Mouse (Mus musculus): Measurements from ENCODE around the gene Uckl1. TPM values are rescaled to one million over a fixed set of nuclear protein-coding genes. Genes with fewer than 3 reads are reported as not detected.

The Uckl1 gene
- total RNA-seq, 2 experiments from 2014 or later: 33.1 to 65.4 TPM

GRCm38 (mm10) chr2:181591528-181592085, 6.9 kb upstream of the Uckl1 start, which contains the start of gene Prpf6:
TSS of gene Prpf6 (plus strand) at chr2:181591868.
- DNase-seq (ENCODE audit: low spot score in 2 of 2): no peak
- intact Hi-C loops (cut with DNase I): loop anchor here (1.0 kb wide), 1 partner anchor 71 kb away; the partner anchor contains the start of gene Dnajc5

DNA sequence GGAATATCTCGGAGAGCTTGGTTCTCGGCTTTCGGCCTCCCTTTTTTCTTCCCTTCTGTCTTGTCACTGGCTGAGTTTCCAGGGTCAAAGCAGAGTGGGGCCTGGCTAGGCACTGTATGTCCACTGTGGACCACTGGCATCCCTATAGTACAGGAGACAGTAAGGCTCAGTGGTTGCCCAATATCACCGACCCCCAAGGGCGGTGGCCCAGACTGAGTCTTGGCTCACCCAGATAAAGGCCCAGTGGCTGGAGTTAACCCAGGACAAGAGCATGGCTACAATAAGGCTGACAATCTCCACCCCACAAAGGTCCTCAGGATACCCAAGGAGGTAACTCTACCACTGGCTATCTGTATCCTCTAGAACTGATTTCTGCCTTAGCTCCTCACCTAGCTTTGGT, 5.8 kb upstream of the Uckl1 start:
- no peak for DNase-seq (ENCODE audit: low spot score in 2 of 2)
- intact Hi-C loops (cut with DNase I): no loop called here

DNA sequence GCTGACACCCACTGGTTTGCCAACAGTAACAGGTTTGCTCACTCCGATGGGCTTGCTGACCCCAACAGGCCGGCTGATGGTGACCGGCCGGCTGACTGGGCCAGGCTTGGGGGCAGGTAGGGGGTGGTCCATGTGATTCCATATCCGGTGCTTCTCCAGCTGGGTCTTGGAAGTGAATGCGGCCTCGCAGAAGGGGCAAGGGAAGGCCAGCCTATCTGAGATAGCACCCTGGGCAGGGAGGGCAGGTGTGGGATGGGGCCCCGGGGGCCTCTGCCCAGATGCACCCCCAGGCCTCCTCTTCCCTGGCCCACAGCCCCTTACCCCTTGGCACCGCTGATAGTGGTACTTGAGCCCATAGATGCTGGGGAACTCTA, 5.0 kb upstream of the Uckl1 start:
- DNase-seq (ENCODE audit: low spot score in 2 of 2): no peak
- intact Hi-C loops (cut with DNase I): no loop called here

GRCm38 (mm10) chr2:181589011-181589731, 4.5 kb upstream of the Uckl1 start:
- intact Hi-C loops (cut with DNase I): no loop called here
- no peak for DNase-seq (ENCODE audit: low spot score in 2 of 2)

DNA sequence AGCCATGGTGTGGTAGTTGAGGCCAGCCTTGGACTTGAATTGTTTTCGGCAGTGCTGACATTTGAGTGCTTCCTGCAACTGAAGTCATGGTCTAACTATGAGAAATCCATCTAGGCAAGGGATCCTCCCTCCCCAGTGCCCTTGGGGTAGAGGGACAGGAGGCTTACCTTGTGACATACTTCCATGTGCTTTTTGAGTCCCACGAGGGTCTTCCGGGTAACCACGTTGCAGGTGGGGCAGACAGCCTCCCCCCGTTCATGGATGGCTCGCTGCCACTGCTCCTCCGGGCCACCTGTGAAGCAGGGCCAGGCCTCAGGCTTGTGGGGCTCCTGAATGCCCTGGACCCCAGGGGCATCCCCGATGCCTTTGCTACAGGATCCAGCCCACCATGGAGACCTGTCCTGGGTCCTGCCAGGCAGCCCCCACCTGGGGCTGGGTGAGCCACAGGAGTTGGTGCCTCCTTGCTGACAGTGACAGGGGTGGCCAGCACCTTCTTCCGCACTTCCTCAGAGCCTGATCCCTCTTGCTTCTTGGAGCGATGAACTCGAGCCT, 3.6 kb upstream of the Uckl1 start:
- DNase-seq (ENCODE audit: low spot score in 2 of 2): no peak
- intact Hi-C loops (cut with DNase I): no loop called here

- intact Hi-C loops (cut with DNase I): no loop called here
- DNase-seq (ENCODE audit: low spot score in 2 of 2): peak in 1 of 2 experiments; percentile 2
Measured at GRCm38 (mm10) chr2:181587796-181588195, 3.1 kb upstream of the Uckl1 start.

GRCm38 (mm10) chr2:181586124-181586523, 1.4 kb upstream of the Uckl1 start:
- intact Hi-C loops (cut with DNase I): no loop called here
- no peak for DNase-seq (ENCODE audit: low spot score in 2 of 2)

GRCm38 (mm10) chr2:181585506-181585905, 814 bp upstream of the Uckl1 start:
- no peak for DNase-seq (ENCODE audit: low spot score in 2 of 2)
- intact Hi-C loops (cut with DNase I): no loop called here

- peak in 1 of 2 experiments; percentile 2 for DNase-seq (ENCODE audit: low spot score in 2 of 2)
- intact Hi-C loops (cut with DNase I): loop anchor here (5.0 kb wide), 1 partner anchor 191 kb away; no protein-coding TSS in a partner anchor
Measured at GRCm38 (mm10) chr2:181583460-181584257, 1.0 kb downstream of the Uckl1 start.

DNA sequence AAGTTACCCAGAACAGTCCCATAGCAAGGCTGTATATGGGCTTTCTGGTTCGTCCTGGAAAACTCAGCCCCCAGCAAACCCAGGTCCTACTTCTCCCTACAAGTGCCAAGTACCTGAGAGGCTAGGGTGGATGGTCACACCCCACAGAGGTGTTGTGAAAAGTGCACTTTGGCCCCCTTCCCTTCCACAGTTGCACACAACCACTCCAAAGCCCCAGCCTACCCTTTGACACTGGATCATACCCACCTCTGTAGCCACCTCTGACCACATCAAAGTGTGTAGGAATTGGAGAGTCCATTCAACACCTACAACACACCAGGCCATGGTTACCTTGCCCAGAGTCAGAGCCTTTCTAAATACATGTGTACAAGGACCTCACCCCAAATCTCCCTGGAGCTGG, 1.8 kb downstream of the Uckl1 start:
- DNase-seq (ENCODE audit: low spot score in 2 of 2): peak in 1 of 2 experiments; percentile 3
- intact Hi-C loops (cut with DNase I): loop anchor here (5.0 kb wide), 1 partner anchor 191 kb away; no protein-coding TSS in a partner anchor

DNA sequence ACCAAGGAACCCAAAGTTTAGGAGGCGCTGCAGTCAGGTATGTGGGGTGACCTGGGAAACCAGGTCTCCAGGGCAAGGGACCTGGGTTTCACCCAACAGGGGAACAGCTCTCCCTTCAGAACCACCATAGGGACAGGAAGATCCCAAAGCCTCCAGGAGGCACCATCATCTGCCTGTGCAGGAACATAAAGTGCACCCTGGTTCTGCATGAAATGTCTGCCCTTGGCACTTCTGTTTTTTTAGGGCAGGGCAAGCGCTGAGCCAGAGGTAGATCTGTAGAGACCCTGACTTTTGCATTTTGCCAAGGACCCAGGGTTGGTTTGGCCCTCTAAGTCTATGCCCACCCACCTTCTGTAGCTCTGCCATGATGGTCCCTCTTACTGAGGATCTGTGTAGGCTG, 2.3 kb downstream of the Uckl1 start:
- DNase-seq (ENCODE audit: low spot score in 2 of 2): no peak
- intact Hi-C loops (cut with DNase I): loop anchor here (5.0 kb wide), 1 partner anchor 190 kb away; no protein-coding TSS in a partner anchor

- intact Hi-C loops (cut with DNase I): loop anchor here (5.0 kb wide), 1 partner anchor 189 kb away; no protein-coding TSS in a partner anchor
- peak; percentile 88 to 89 for DNase-seq (ENCODE audit: low spot score in 2 of 2)
Measured at GRCm38 (mm10) chr2:181581402-181582120, 3.1 kb downstream of the Uckl1 start.

GRCm38 (mm10) chr2:181581016-181581401, 3.7 kb downstream of the Uckl1 start:
- intact Hi-C loops (cut with DNase I): loop anchor here (5.0 kb wide), 1 partner anchor 189 kb away; no protein-coding TSS in a partner anchor

GRCm38 (mm10) chr2:181580131-181580772, 4.4 kb downstream of the Uckl1 start:
- peak in 1 of 2 experiments; percentile 2 for DNase-seq (ENCODE audit: low spot score in 2 of 2)

More at GRCm38 (mm10) chr2:181581016-181581401, 3.7 kb downstream of the Uckl1 start:
- DNase-seq (ENCODE audit: low spot score in 2 of 2): peak; percentile 74 to 80

GRCm38 (mm10) chr2:181579681-181580080, 5.0 kb downstream of the Uckl1 start:
- intact Hi-C loops (cut with DNase I): loop anchor here (5.0 kb wide), 2 partner anchors 42 to 187 kb away; no protein-coding TSS in a partner anchor
- DNase-seq (ENCODE audit: low spot score in 2 of 2): no peak

More at GRCm38 (mm10) chr2:181580131-181580772, 4.4 kb downstream of the Uckl1 start:
- intact Hi-C loops (cut with DNase I): loop anchor here (5.0 kb wide), 1 partner anchor 188 kb away; no protein-coding TSS in a partner anchor

DNA sequence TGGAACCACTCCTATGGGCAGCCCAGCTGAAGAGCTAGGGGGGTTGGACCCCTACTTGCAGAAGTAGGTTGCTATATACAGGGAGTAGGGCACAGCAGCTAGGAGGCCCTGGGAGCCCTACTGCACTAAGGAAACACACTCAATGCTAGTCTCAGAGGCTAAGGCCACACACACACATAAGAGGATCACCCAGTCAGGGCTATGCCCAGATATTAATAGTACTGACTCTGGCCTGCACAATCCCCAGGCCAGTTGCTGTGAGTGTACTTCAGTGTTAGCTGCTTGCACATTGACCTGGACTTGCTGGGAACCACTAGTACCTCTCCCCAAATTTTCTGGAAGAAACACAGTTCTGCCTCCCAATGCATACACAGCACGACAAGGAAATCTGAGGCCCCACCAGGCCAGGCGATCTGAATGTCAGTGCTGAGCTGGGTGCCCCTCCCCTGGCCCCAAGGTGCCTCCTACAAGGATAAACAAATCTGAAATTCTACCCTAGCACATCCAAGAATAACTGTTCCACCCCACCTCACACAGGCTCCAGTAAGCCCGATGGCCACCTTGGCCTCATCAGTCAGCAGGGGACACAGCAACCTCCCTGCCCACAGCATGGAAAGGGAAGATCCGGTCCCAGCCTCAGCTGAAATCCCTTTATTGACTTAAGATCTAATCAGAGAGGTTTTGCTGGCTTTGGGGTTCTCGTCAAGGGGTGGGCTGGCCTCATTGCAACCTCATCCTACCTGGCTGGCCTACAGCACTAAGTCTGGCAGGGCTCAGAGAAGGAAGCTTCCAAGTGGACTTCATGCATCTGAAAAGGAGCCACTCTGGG, 5.7 kb downstream of the Uckl1 start:
- peak in 1 of 2 experiments; percentile 3 for DNase-seq (ENCODE audit: low spot score in 2 of 2)
- intact Hi-C loops (cut with DNase I): loop anchor here (5.0 kb wide), 1 partner anchor 42 kb away; no protein-coding TSS in a partner anchor

- peak in 1 of 2 experiments; percentile 23 for DNase-seq (ENCODE audit: low spot score in 2 of 2)
- intact Hi-C loops (cut with DNase I): loop anchor here (5.0 kb wide), 1 partner anchor 41 kb away; no protein-coding TSS in a partner anchor
Measured at GRCm38 (mm10) chr2:181577981-181578581, 6.6 kb downstream of the Uckl1 start.

All from left cerebral cortex, postnatal 36 days (tissue).